Mouse (Mus musculus) cerebellum, postnatal 25 days (tissue): ENCODE data around the gene Nln.

Source experiments
- DNase-seq, 2 experiments: peaks; one replicate each; pipeline ENCODE4 v3.0.0; 2021; ENCODE audit warnings: mixed read lengths in 2 of 2

The Nln gene

DNA sequence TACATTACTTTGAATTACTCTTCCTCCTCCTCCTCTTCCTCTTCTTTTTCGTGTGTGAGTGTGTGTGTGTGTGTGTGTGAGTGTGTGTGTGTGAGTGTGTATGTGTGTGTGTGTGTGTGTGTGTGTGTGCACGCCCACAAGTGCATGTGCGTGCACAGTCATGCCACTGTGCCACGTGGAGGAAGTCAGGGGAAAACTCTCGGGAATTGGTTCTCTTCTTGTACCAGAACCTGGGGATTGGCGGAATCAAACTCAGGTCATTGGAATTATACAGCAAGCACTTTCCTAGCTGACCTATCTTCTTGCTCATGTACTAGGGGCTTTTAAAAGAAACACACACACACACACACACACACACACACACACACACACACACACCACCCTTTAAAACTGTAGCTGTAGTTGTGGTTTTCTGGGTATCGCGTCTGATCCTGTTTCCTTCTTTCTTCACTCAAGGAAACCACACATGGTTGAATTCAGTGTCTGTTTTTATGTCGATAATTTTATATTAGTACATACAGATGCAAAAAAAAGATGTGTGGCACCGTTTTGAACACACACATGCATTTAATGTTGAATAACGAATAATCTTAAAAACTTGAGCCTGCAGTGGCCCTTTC is 97.1 kb downstream of the Nln start:
- DNase-seq = no peak

GRCm38 (mm10) chr13:104011289-104011688 is 98.1 kb downstream of the Nln start:
- no peak for DNase-seq

DNA sequence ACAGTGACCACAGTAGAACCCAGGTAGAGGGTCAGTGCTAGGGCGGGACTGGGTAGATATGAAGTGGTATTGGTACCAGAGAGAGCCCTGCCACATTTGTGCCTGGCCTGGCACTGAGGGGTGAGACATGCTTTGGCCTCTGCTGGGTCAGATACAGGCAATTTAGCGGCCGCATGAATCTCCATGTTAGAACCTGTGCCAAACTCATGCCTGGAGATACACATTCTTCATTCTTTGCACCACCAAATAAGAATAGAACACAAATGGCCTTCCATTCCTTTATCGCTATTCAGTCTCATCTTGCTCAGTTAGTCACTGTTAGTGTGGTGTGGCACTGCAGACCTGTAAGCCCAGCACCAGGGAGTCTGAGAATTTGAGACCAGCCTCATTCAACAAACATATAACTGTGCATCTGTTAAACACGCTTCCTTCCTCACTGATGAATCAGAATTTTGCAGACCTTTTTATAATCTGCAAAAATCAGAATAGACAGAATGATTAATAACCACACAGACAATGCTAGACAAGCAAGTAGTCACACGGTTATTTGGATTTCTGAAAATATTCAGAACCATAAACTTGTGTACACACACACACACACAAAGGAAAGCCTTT is 104.1 kb downstream of the Nln start:
- DNase-seq = no peak

GRCm38 (mm10) chr13:103994085-103994455 is 115.3 kb downstream of the Nln start:
- DNase-seq = no peak

DNA sequence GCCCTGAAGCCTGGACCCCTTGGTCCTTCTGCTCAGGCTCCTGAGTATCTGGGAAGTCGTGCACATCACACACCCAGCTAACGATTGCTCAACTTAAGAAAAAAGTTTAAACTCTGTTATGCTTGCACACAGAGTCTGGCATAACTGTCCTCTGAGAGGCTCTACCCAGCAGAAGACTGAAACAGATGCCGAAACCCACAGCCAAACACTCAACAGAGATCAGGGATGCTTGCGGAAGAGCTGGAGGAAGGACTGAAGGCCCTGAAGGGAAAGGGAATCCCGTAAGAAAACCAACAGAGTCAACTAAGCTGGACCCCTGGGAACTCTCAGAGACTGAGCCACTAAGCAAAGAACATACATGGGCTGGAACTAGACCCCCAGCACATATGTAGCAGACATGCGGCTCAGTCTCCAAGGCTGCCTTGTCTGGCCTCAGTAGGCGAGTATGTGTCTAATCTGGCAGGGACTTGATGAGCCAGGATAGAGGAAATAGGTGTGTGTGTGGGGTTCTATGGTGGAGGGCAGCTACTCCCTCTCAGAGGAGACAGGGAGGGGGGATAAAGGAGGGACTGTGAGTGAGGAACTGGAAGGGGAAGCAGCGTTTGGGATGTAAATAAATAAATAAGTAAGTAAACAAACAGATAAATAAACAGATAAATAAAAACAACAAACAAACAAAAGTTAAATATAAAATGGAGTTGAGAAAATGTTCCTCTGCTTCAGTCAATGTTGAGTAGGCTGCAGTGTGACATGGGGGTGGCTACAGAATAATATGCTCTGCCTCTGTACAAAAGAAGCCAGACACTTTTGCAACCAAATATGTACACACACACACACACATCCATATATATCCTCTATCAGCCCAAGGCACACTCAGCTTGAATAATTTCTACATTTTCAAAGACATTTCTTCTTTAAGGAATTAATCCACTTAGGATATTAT is 116.0 kb downstream of the Nln start:
- no peak for DNase-seq

DNA sequence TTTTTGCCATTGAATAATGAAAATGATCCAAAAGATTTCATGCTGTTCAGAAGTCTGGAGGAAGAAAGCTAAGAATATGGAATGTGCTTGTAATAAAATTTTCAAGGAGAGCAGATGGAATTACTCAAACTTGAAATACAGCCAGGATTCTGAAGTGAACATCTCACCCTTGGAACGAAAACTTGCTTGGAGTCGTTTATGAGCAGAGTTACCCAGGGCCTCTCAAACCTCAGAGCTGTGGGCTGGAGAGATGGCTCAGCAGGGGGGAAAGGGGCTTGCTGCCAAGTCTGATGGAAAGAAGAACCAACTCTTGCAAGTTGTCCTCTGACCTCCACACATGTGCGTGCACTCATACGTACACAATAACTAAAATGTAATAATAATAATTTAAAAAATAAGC is 122.8 kb downstream of the Nln start:
- peak in 1 of 2 experiments; percentile 11 for DNase-seq

- DNase-seq = no peak
Measured at GRCm38 (mm10) chr13:103985510-103986278, 123.7 kb downstream of the Nln start.

DNA sequence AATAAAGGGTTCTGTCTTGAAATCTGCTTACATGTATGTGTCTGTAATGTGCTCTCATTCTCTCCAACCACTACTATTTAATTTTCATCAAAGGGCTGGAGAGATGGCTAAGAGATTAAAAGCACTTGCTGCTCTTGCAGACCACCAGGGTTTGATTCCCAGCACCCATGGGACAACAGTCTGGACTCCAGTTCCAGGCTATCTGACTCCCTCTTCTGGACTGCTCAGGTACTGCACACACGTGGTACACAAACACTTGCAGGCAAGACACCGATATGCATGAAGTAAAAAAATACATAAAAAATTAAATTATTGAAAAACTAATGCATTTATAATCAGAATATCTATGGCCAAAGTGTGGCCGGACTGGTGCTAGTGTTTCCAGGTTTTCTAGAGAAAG is 127.0 kb downstream of the Nln start:
- DNase-seq = no peak

DNA sequence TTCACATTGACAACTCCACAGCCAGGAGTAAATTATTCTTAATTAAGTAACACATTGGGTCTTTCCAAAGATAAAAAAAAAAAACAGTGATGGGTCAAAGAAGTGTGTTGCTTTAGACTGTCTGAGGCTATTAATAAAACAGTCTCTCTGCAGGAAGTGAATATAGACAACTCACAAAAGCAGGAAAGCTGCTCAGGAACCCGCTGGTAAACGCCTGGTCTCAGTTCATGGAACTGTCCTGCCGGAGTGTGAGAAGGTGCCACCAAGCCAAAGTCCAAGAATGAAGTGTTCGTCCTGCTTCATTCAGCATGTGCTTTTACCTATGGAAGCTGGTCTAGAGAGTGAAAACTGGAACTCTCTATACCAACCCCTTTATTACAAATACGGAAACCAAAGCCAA is 129.0 kb downstream of the Nln start:
- DNase-seq = no peak

GRCm38 (mm10) chr13:103978286-103978866 is 131.0 kb downstream of the Nln start:
- no peak for DNase-seq

GRCm38 (mm10) chr13:103977844-103978243 is 131.6 kb downstream of the Nln start:
- DNase-seq = no peak

GRCm38 (mm10) chr13:103976181-103976724 is 133.2 kb downstream of the Nln start:
- no peak for DNase-seq

DNA sequence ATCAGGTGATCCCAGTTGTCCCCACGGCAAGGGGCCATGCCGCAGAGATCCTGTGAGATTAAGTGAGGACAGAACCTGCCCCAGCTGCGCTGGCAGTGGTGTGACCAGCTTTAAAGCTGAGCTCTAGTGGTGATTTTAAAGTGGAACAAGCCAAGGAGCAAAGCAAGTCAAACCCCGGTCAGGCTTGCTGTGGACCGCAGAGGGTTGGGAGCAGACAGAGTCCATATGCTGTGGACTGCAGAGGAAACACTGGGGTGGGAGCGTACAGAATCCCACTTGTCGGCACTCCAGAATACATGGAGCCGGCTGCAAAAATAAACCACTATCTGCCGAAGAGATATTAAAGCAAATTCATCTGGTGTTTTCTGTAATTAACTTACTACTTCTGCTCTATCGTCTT is 134.3 kb downstream of the Nln start:
- no peak for DNase-seq

GRCm38 (mm10) chr13:103973977-103974376 is 135.4 kb downstream of the Nln start:
- DNase-seq = no peak
